Mouse (Mus musculus): ENCODE measurements at regions not wholly inside any gene's neighbourhood (a gene's known extent, or its start where the extent isn't known, plus 50 kb on each side); places are given as distances from the start of the nearest gene placed in this dataset.

- 69% methylated on average over 3 of the region's 3 CpGs for WGBS
- Histone ChIP-seq H3K4me1 (ENCODE audit: control insufficient read depth, insufficient read depth, low read length) (no peaks in the 10 kb centered on the region), H3K9me3 (ENCODE audit: control insufficient read depth, low read length) (no peaks in the 10 kb centered on the region), H3K9ac (replicated peaks; ENCODE audit: low read length) (no peak overlapping the region), H3K27me3 (ENCODE audit: control insufficient read depth, insufficient read depth, low read length) (no peaks in the 10 kb centered on the region), H3K4me3 (replicated peaks; ENCODE audit: low read depth, low read length) (no peak overlapping the region), H3K27ac (replicated peaks; ENCODE audit: low read depth, low read length) (no peak overlapping the region), H3K4me2 (ENCODE audit: low read length) (no peak overlapping the region), H3K36me3 (ENCODE audit: control insufficient read depth, insufficient read depth, low read length) (no peaks in the 10 kb centered on the region)
- ATAC-seq (ENCODE audit: low FRiP score, low TSS enrichment): no peak
- no peak for DNase-seq
These were observed 101.8 kb downstream of the Mospd2 start for GRCm38 (mm10) chrX:164878336-164878735.

- Histone ChIP-seq H3K4me2 (ENCODE audit: low read length) (no peak overlapping the region), H3K9ac (replicated peaks; ENCODE audit: low read length) (no peak overlapping the region), H3K9me3 (ENCODE audit: control insufficient read depth, low read length) (no peaks in the 10 kb centered on the region), H3K27ac (replicated peaks; ENCODE audit: low read depth, low read length) (no peak overlapping the region), H3K27me3 (ENCODE audit: control insufficient read depth, insufficient read depth, low read length) (no peaks in the 10 kb centered on the region), H3K4me3 (replicated peaks; ENCODE audit: low read depth, low read length) (no peak overlapping the region), H3K36me3 (ENCODE audit: control insufficient read depth, insufficient read depth, low read length) (no peaks in the 10 kb centered on the region), H3K4me1 (ENCODE audit: control insufficient read depth, insufficient read depth, low read length) (no peaks in the 10 kb centered on the region)
- no peak for ATAC-seq (ENCODE audit: low FRiP score, low TSS enrichment)
- DNase-seq: no peak
- 84% methylated on average over 6 of the region's 6 CpGs for WGBS
These were observed 139.8 kb downstream of the Mospd2 start for GRCm38 (mm10) chrX:164840393-164840792.

- Histone ChIP-seq H3K9ac (replicated peaks; ENCODE audit: low read length) (no peak overlapping the region), H3K9me3 (ENCODE audit: control insufficient read depth, low read length) (no peaks in the 10 kb centered on the region), H3K4me1 (ENCODE audit: control insufficient read depth, insufficient read depth, low read length) (no peaks in the 10 kb centered on the region), H3K4me2 (ENCODE audit: low read length) (no peak overlapping the region), H3K36me3 (ENCODE audit: control insufficient read depth, insufficient read depth, low read length) (no peaks in the 10 kb centered on the region), H3K27me3 (ENCODE audit: control insufficient read depth, insufficient read depth, low read length) (no peaks in the 10 kb centered on the region), H3K4me3 (replicated peaks; ENCODE audit: low read depth, low read length) (no peak overlapping the region), H3K27ac (replicated peaks; ENCODE audit: low read depth, low read length) (no peak overlapping the region)
- ATAC-seq (ENCODE audit: low FRiP score, low TSS enrichment): no peak
- DNase-seq: no peak
These were observed 159.3 kb downstream of the Mospd2 start for GRCm38 (mm10) chrX:164820906-164821305.

DNA sequence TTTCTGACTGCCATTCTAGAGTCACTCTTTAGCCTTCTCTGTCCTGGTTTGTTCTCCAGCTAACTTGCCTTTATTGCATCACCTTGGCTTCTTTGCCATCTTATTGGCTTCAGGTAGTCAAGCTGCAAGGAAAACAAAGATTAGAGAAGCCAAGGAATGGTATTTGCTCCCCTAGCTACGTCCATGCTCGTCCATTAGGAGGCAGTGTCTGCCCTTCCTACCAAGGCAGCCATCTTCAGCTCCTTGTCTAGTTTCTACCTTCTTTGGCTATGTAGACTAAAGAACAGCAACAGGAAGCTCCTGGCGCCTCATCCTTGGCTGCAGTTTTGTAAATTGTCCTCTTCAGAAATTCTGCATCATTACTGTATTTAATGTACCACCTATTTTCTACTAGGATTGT lies 192.9 kb downstream of the Mospd2 start:
- DNase-seq (no peak), ATAC-seq (ENCODE audit: low FRiP score, low TSS enrichment) (no peak)
- 46% methylated on average over 3 of the region's 3 CpGs for WGBS
- H3K4me2 ChIP-seq (ENCODE audit: low read length): no peak overlapping the region
- H3K4me3 ChIP-seq (replicated peaks; ENCODE audit: low read depth, low read length): no peak overlapping the region
- no peak overlapping the region for H3K9ac ChIP-seq (replicated peaks; ENCODE audit: low read length)
- H3K27ac ChIP-seq (replicated peaks; ENCODE audit: low read depth, low read length): no peak overlapping the region
- H3K4me1 ChIP-seq (ENCODE audit: control insufficient read depth, insufficient read depth, low read length): no peaks in the 10 kb centered on the region
- H3K27me3 ChIP-seq (ENCODE audit: control insufficient read depth, insufficient read depth, low read length): no peaks in the 10 kb centered on the region
- H3K36me3 ChIP-seq (ENCODE audit: control insufficient read depth, insufficient read depth, low read length): no peaks in the 10 kb centered on the region
- no peaks in the 10 kb centered on the region for H3K9me3 ChIP-seq (ENCODE audit: control insufficient read depth, low read length)

- H3K4me1 ChIP-seq (ENCODE audit: control insufficient read depth, insufficient read depth, low read length): no peaks in the 10 kb centered on the region
- DNase-seq (no peak), ATAC-seq (ENCODE audit: low FRiP score, low TSS enrichment) (no peak)
- H3K4me2 ChIP-seq (ENCODE audit: low read length): no peak overlapping the region
- no peak overlapping the region for H3K9ac ChIP-seq (replicated peaks; ENCODE audit: low read length)
- no peak overlapping the region for H3K4me3 ChIP-seq (replicated peaks; ENCODE audit: low read depth, low read length)
- H3K27ac ChIP-seq (replicated peaks; ENCODE audit: low read depth, low read length): no peak overlapping the region
- 83% methylated on average over 4 of the region's 4 CpGs for WGBS
- H3K9me3 ChIP-seq (ENCODE audit: control insufficient read depth, low read length): no peaks in the 10 kb centered on the region
- no peaks in the 10 kb centered on the region for H3K27me3 ChIP-seq (ENCODE audit: control insufficient read depth, insufficient read depth, low read length)
- no peaks in the 10 kb centered on the region for H3K36me3 ChIP-seq (ENCODE audit: control insufficient read depth, insufficient read depth, low read length)
These were observed 215.3 kb downstream of the Mospd2 start for GRCm38 (mm10) chrX:164764919-164765318.

- H3K27ac ChIP-seq (replicated peaks; ENCODE audit: low read depth, low read length): no peak overlapping the region
- H3K36me3 ChIP-seq (ENCODE audit: control insufficient read depth, insufficient read depth, low read length): no peaks in the 10 kb centered on the region
- H3K4me2 ChIP-seq (ENCODE audit: low read length): no peak overlapping the region
- 54% methylated on average over 2 of the region's 2 CpGs for WGBS
- H3K9me3 ChIP-seq (ENCODE audit: control insufficient read depth, low read length): no peaks in the 10 kb centered on the region
- H3K4me3 ChIP-seq (replicated peaks; ENCODE audit: low read depth, low read length): no peak overlapping the region
- ATAC-seq (ENCODE audit: low FRiP score, low TSS enrichment): peak; percentile 58; the same call in 1 of the 2 replicates
- H3K9ac ChIP-seq (replicated peaks; ENCODE audit: low read length): no peak overlapping the region
- DNase-seq: peak; percentile 39
- H3K27me3 ChIP-seq (ENCODE audit: control insufficient read depth, insufficient read depth, low read length): no peaks in the 10 kb centered on the region
- H3K4me1 ChIP-seq (ENCODE audit: control insufficient read depth, insufficient read depth, low read length): no peaks in the 10 kb centered on the region
These were observed 216.3 kb downstream of the Mospd2 start for GRCm38 (mm10) chrX:164763764-164764445.

- no peaks in the 10 kb centered on the region for H3K36me3 ChIP-seq (ENCODE audit: control insufficient read depth, insufficient read depth, low read length)
- no peak overlapping the region for H3K9ac ChIP-seq (replicated peaks; ENCODE audit: low read length)
- no peak overlapping the region for H3K27ac ChIP-seq (replicated peaks; ENCODE audit: low read depth, low read length)
- no peaks in the 10 kb centered on the region for H3K4me1 ChIP-seq (ENCODE audit: control insufficient read depth, insufficient read depth, low read length)
- no peak overlapping the region for H3K4me2 ChIP-seq (ENCODE audit: low read length)
- H3K9me3 ChIP-seq (ENCODE audit: control insufficient read depth, low read length): no peaks in the 10 kb centered on the region
- WGBS: 67% methylated on average over 1 of the region's 1 CpGs
- DNase-seq (no peak), ATAC-seq (ENCODE audit: low FRiP score, low TSS enrichment) (no peak)
- H3K4me3 ChIP-seq (replicated peaks; ENCODE audit: low read depth, low read length): no peak overlapping the region
- H3K27me3 ChIP-seq (ENCODE audit: control insufficient read depth, insufficient read depth, low read length): no peaks in the 10 kb centered on the region
These were observed 234.5 kb downstream of the Mospd2 start for GRCm38 (mm10) chrX:164745552-164746217.

Data from midbrain, embryonic 14.5 days (tissue).